Mouse (Mus musculus) 416B (cell line): ENCODE results near the gene Ust.

Experiments used
- DNase-seq: peaks from one replicate; pipeline ENCODE4 v3.0.0; 2011; ENCODE audit warnings: low read depth

The Ust gene

DNA sequence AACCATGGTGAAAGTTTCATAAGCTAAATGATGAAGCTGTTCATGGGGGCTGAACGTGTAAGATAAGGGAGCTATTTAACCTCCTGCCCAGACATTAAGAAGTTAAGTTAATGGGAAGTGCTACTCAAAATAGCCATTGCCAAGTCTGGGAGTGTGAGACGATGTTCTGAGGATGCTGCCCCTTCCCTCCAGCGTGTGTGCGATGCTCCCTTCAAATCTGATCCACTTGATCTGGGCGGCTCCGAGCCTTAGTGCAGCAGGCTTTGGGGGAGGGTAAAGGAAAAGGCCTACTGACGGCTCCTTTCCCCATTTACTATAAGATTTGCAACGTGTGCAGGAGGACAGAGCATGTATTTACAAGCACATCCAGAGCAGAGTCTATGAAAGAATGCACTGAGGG lies 301.7 kb downstream of the Ust start:
- no peak for DNase-seq

- DNase-seq, result no peak
Measured at GRCm38 (mm10) chr10:8215181-8215580, 303.4 kb downstream of the Ust start.

- DNase-seq, result peak; percentile 79
Measured at GRCm38 (mm10) chr10:8213906-8214421, 304.7 kb downstream of the Ust start.

GRCm38 (mm10) chr10:8213266-8213905 lies 305.2 kb downstream of the Ust start:
- DNase-seq, result no peak

GRCm38 (mm10) chr10:8212611-8213226 lies 305.9 kb downstream of the Ust start:
- DNase-seq, result no peak

DNA sequence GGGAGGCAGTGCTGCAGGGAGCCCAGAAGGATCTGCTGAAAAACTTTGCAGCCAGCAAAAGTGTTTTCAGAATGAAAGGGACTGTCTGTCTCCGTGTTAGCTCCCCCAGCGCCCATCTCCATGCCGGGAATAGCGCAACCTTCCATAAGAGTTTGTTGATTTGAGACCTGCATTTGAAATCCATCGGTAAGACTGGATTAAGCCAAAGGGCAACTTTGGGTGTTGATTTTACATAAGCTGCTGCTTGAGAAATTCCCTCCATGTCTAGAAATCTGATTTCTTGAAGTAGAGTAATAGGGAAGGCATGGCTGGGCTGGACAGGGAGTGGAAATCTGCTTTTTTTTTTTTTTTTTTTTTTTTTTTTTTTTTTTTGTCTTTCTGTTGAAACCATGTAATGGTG lies 306.9 kb downstream of the Ust start:
- DNase-seq, result no peak

- no peak for DNase-seq
Measured at GRCm38 (mm10) chr10:8210366-8210765, 308.3 kb downstream of the Ust start.

- no peak for DNase-seq
Measured at GRCm38 (mm10) chr10:8207358-8207757, 311.3 kb downstream of the Ust start.

DNA sequence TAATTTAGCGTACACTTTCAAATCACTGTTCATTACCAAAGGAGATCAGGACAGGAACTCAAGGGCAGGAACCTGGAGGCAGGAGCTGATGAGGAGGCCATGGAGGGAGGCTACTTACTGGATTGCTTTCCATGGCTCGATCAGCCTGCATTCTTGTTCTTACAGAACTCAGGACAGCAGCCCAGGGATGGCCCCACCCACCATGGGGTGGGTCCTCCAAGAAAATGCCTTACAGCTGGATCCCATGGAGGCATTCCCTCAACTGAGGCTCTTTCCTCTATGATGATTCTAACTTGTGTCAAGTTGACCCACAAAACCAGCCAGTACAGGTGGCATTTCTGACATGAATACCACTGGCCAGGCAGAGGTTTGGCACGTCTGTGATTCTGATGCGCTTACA lies 314.9 kb downstream of the Ust start:
- no peak for DNase-seq

DNA sequence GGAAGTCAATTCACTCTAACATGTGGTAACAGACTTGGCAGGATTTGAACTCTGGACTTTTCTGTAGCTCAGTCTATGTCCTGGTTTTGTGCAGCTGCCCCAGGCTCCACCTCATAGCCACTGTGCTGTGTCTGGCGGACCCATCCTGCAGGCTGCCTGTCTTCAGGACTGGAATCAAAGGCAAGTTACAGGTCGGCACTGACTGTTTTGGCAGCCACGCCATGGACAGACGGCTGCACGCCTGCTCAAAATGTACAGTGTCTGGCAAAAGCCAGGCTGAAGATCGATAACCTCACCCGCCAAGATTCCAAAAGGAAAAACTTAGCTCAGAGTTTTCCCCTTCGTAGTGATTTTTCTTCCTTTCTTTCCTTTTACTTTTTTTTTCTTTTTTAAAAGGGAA lies 318.8 kb downstream of the Ust start:
- no peak for DNase-seq

- DNase-seq, result no peak
Measured at GRCm38 (mm10) chr10:8199026-8199756, 319.4 kb downstream of the Ust start.

DNA sequence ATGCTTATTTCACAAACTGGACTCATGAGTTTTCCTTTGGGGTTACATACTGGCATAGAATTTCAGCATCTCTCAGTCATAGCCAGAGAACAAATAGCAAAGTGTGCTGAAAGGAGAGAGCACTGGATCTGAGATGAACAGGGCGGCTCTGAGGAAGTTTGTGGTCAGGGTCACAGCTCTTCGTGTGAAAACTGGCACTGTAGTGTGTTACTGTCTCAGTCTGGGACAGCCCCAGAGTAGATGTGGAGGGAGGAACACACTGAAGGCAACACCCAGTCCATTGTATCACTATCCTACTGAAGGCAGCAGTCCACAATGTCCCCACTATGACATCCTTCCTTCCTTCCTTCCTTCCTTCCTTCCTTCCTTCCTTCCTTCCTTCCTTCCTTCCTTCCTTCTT lies 321.0 kb downstream of the Ust start:
- DNase-seq, result peak; percentile 46

DNA sequence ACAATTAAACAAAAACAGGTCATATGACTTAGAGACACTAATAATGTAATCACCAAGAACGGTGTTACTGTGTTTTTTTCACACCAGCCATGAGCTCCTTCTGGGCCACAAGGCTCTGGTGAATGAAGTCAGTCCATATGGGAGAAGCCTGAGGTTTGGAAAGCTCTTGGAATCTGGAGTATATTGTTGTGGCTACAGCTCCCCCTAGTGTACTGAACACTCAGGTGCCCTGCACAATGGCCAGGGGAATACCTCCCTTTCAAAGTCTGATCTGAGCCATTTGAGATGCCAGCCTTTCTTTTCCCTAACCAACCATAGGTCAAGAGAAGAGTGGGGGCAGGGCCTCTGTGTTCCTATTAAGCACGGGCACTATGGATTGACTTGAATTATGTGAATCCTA lies 322.3 kb downstream of the Ust start:
- peak; percentile 82 for DNase-seq

DNA sequence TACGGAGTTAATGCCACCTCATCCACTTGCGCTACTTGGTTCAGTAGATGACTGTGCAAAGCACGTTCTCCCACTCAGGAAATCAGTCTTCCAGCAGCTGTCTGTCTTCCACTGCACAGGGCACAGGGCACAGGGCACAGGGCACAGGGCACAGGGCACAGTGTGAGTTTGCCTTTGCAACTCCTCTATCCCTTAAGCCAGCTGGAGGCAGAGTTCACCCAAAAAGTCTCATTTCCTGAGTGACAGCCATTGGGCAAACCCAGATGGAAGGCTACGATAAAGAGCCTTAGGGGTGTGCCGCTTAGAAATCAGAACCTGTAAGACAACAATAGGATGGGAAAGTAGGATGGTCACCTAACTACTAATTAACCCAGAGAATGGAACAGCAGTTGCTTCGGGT lies 322.9 kb downstream of the Ust start:
- peak; percentile 78 for DNase-seq

GRCm38 (mm10) chr10:8189331-8189981 lies 329.2 kb downstream of the Ust start:
- no peak for DNase-seq

DNA sequence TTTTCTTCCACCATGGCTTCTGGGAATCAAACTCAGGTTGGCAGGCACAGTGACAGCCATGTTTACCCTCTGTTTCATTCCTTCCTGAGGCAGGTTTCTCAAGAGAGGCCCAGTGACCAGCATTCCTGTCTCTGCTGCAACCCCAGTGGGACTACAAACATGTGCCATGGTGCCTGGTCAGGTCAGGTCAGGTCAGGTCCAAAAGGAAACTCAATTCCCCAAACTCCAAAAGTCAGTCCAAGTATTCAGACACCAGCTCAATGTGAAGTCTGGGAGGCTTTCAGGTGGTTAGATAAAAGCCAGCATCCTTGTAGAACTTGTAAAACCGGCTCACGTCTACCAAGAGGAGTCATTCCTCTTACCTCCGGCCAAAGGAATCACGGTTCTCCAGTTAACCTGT lies 333.0 kb downstream of the Ust start:
- no peak for DNase-seq

DNA sequence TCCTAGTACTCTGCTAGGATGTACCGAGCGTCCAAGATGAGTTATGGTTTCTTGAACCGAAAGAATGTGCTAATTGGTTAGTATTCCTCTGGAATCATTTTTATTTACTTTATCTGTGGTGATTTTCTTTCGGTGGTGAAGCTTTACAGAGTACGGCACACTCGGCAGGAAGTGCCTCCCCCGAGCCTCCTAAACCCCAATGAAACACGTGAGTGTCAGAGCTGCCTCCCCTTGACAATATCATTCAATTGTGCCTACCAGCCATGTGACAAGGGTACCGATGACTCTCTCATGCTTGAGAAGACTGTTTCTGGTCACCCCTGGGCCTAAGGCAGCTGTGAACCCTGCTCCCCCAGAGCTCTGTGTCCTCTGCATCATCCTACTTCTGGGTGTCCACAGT lies 333.9 kb downstream of the Ust start:
- DNase-seq, result no peak

GRCm38 (mm10) chr10:8183171-8183570 lies 335.5 kb downstream of the Ust start:
- no peak for DNase-seq

GRCm38 (mm10) chr10:8181596-8182185 lies 336.9 kb downstream of the Ust start:
- DNase-seq, result no peak

GRCm38 (mm10) chr10:8177618-8178017 lies 341.0 kb downstream of the Ust start:
- DNase-seq, result no peak

GRCm38 (mm10) chr10:8176351-8177053 lies 342.1 kb downstream of the Ust start:
- peak; percentile 74 for DNase-seq

DNA sequence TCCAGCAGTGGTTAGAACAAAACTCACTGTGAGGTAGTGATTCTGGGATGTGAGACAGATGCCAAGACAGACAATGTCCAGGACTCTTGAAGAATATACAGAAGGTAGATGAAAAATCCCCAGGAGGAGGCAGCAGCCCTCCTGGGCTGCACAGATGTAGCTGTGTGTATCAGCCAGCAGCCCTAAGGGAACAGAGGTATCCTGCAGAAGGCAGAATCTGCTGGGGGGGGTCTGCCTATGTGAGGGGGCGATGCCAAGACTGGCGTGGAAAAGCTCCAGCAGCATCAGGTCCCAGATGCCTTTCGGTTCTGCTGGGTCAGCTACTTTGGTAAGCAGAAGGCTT lies 342.6 kb downstream of the Ust start:
- DNase-seq, result no peak
